Mouse (Mus musculus) cerebellum, adult 2 months (tissue): ENCODE results near the gene Arrdc5.

Source experiments
- CTCF ChIP-seq: fragments of 200-500 bp; IDR thresholded peaks from 2 replicates; pipeline ENCODE4 v1.5.1; 2011; ENCODE audit warnings: low read depth, mild to moderate bottlenecking, control low read depth, low read length, moderate library complexity, borderline replicate concordance; ENCODE audit not compliant: insufficient read depth
- POLR2A ChIP-seq: fragments of 200-500 bp; IDR thresholded peaks from 2 replicates; pipeline ENCODE4 v1.6.1; 2011; ENCODE audit warnings: low read length, control low read depth, borderline replicate concordance; ENCODE audit not compliant: insufficient read depth

DNA sequence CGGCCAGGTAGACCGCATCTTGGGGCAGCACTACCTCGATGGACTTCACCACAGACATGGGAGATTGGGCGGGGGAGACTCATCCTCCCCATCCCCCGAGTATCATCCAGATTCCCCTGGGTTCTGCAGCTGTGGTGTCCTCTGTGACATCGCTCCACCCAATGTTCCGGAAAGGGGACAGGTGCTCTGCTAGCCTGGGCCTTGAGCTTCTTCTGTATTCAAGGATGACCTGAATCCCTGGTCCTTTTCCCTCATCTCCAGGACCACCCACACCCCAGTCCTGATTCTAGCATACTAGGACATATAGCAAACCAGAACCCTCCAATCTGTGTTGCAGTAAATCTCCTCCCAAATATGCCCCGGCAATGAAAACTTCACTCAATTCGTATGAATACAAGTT lies at the start of gene Arrdc5:
- TF ChIP-seq CTCF (no peak), POLR2A (no peak)
